Mouse (Mus musculus) adipocyte (in vitro differentiated cells): ENCODE results near the gene Tmem185b.
A peak's percentile ranks its signal among the peaks of the same experiment; 100 is the strongest.

Experiments
- DNase-seq: peaks from one replicate; pipeline ENCODE4 v3.0.0-alpha.2; 2016; ENCODE audit warnings: low spot score

The Tmem185b gene

DNA sequence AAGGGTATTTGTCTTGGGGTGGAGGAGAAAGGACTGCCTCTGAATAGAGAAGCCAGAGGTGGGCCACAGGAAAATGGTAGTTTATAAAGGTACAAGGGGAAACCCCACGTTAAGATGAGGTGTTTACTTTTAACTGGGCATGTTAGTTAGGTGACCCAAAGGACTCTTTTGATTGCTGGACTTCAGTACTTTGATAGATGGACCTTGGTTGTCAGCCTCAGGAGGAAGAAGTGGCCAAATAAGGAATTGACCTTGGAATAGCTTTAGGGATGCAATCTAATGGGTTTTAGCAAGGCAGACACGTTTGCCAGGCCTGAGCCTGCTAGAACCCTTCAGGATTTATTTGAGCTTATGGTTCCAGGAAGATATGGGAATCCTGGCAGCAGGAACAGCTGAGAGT is 13.3 kb downstream of the Tmem185b start:
- DNase-seq, result no peak

DNA sequence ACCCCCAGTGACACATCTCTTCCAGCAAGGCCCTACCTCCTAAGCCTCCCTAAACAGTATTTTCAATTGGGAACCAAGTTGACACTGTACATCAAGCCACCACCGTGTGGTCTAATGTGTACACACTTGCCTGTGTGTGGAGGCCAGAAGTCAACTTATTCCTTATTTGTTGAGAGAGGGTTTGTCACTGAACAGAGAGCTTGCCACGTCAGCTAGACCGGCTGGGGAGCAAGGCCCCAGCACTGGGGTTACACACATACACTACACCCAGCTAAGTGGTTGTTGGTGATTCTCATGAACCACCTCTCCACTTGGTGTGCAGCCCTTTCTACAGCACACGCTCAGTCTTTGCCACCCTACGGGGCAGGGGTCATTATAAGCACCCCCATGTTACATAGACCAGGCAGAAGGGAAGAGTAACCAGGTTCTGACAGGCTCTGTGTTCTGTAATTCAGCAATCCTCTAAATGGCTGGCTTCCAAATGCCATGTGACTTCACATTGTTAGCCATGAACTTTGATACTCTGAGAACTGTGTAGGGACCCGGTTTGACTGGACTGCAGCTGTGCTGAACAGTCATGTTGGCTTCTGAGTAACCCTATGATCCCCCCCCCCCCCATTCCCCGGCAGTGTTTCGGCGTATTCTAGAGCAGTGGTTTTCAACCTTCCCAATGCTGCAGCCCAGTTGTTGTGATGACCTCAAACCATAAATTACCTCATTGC is 15.0 kb downstream of the Tmem185b start:
- DNase-seq, result peak; percentile 92

DNA sequence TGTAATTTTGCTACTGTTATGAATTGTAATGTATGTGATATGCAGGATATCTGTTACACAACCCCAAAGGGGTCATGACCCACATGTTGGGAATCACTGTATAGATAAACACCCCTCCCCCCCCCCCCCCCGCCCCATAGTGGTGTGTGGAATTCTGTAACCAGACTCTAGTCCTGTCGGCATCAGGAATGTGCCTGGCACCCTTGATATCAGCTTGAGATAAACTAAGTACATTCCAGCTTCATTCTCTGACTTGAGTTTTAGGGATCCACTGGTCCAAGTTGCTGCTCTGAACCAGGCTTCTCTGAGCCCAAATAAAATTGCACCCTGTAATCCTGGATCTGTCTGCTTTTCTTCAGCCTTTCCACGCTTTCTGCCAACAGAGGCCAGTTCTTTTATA is 15.6 kb downstream of the Tmem185b start:
- DNase-seq, result no peak

DNA sequence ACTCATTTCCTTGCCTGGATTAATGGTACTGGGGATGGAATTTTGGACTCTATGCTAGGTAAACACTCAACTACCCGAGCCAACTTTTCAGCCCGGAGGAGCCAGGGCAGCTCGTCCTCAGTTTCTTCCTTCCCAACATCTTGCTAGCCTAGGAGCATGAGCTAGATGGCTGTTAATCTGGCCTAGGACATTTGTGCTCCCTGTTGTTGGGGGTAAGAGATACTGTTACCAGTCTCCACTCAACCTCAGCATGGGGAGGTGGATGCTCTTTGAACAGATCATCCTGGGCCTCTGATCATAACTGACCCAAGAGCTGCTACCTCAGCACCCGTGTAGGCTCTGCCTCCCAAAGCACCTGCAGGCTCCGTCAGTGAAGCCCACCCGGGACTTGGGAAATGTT is 17.4 kb downstream of the Tmem185b start:
- DNase-seq, result no peak

DNA sequence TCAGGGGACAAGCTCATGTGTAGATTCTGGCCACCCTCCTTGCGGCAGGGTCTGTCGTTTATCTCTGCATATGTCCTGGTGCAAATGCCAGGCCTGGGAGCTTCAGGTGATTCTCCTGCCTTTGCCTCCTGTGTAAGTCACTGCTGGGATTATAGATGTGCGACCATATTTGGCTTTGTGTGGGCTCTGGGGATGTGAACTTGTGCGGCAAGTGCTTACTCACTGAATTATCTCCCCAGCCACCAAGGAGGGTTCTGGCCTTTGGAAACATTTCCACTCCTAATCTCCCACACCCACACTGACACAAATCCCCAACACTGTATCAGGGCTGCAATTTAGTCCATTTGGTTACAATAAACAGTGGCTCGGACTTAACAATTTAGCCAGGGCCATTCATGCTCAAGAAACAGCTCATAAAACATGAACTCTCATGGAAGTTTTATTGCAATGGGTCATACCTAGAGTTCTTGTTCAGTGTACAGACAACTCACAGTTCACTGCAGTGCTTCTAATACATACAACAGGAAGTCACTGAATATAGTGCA is 18.7 kb downstream of the Tmem185b start:
- DNase-seq, result no peak

DNA sequence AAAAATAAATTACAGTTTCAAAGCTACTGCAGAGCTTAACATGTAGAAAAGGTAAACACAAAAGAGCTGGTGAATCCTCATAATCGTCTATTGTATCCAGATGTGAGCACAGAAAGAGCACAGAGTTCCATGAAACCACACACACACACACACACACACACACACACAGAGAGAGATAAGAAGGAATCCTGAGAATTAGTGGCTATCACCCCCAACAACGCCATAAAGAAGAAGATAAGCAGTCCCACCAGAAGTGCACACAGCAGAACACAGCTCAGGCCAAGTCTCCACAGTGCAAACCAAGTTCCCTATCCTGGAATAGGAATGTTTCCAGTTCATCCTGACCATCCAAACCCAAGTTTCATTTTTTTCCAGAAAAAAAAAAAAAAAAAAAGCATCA is 19.2 kb downstream of the Tmem185b start:
- no peak for DNase-seq

DNA sequence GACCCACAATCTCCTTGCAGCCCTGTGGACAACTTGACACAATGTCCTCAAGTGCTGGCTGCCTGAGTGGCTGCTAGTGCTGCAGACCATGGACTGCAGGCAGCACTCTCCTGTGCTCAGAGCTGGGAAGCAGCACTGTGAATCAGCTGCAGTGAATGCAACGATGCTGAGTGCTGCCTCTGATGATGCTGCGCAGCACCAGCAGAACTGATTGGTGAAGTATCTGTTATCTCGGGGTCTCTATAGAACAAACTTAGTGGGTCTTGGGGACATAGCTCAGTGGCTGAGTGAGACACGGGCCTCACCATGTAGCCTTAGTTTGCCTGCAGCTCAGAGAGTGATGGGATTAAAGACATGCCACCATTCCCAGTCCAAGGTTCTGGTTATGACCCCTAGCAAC is 19.7 kb downstream of the Tmem185b start:
- DNase-seq, result no peak

DNA sequence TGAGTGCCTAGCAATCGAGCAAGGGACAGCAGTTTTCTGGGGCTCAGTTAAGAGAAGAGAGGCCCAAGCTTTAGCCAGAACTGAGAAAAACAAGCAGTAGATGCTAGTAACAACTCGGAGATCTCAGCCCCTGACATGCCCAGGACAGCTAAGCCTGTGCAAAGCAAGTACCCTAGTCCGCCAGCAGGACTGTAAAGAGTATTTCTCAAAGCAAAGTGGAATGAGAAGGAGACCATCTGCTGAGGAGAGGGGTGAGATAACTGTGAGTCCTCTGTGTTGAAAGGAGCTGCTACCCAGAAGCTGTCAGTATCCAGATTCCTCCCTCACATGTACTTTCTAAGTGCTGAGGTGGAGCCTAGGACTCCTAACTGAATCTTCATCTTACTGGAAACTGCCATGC is 20.5 kb downstream of the Tmem185b start:
- DNase-seq, result no peak

DNA sequence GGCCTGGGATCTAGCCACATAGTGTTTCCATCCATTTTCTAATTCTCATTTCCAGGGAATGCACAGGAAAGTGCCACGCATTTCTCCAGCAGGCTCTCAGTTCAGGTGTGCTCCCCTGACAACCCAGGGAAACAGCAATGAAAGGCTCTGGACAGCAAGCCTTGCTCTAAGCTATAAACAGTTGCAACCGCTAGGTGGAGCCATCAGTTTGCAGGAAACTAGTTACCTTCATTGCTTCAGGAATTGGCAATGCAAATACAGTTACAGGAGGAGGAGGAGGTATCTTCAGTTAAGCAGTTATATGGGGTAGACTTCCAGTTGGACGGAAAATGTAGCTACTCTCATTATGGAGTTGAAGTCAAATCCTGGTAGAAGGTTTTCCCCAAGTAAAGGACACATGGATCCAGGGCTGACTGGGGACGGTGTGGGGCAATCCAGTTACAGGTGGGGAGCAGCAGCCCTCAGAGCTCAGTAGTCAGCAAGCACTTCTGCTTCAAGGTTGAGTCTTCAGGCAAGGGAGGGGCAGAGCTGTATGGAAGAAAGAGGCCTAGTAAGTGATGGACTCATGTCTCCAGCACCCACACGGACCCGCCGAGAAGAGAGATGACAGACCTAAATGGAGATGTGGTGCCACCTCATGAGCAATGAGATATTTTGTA is 22.8 kb downstream of the Tmem185b start:
- peak; percentile 89 for DNase-seq

DNA sequence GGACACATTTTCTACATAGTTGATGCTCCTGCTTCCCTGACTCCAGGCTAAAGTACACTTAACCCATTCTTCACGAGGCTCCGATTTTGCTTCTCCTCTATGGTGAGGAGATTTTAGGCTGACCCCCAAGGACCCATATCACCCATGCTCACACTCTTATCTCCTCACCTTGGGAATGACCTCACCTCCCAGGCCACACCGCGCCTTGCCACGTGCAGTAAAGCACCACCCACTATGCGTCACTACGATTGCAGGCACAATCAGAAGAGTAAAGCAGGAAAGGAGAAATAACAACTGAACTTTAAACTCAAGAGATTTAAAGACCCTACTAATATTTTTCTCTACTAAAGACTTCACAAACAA is 23.3 kb downstream of the Tmem185b start:
- DNase-seq, result no peak

DNA sequence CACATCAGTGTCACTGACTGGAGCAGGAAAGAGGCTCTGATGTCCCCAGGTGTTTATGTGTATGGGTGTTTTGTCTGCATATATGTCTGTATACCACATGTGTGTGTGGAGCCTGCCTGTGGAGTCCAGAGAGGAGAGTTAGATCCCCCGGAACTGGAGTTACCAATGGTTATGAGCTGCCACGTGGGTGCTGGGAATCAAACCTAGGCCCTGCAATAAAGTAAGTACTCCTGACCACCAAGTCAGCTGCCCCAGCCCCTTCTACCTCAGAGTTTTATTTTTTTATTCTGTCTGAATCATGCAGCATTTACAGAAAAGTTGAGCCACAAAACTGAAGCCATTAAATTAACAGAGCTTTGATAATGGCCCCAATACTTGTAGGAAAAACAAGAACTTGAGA is 24.1 kb downstream of the Tmem185b start:
- DNase-seq, result no peak

DNA sequence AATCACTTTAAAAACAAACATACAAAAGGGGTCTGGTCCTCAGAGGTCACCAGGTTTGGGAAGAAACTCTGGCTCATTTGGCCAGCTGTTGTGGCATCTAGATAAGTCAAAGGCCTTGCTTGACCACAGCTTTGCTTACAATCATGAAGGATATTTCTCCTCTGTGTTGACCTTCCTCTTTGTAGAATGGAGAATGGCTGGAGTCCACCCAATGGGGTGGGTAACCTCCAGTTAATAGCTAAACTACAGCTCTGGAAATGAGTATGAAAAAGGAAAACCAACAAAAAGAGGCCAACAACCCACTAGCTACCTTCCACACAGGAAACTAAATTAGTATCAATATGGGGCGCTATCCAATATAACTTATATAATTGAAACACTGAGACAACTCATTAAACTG is 25.7 kb downstream of the Tmem185b start:
- no peak for DNase-seq

DNA sequence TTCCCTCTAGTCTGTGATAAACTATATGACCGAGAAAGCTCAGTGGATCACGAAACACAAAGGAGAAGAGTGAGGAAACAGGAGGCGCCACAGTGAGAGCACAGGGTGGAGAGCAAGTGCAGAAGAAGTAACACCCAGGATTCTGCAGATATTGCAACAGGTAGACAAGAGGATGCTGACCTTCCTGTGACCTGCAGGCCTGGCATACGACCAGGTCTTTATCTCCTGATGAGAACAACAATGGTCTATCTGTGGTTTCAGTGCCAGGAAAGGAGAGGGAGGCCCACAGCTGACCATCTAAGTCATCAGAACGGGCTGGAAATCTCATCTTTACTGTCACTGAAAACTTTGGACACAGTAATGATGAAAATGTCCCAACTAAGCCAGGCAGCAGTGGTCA is 29.7 kb downstream of the Tmem185b start:
- no peak for DNase-seq

DNA sequence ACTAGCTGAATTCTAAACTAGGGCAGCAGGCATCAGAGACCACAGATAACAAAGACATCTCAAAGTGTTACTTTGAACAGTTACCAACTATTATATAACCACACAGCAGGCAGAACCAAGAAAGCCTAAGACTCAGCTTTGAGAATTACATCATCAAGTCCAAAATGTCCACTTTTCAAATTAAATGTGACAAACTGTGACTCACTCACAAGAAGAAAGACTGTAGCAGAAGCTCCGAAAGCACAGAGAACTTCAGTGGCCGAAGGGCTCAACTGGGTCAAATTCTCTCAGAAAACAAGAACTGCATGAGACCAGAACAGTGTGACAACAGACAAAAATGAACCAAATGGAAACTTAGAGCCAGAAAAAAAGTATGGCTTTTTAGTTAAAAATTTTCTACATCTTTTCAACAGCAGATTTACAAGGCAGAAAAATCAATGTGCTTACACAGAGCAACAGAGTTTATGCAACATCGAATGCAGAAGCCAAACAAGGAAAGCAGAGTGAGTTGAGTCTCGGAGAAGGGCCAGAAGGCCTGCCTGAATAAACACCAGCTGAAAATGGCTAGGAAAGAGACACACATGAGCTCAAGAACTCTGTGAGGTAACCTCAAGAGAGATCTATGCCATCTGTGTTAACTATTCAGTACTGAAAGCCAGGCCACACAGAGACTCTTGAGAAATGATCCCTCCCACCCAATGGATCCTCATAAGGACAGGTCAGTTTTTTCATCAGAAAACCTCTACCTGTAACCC is 31.9 kb downstream of the Tmem185b start:
- peak; percentile 78 for DNase-seq

DNA sequence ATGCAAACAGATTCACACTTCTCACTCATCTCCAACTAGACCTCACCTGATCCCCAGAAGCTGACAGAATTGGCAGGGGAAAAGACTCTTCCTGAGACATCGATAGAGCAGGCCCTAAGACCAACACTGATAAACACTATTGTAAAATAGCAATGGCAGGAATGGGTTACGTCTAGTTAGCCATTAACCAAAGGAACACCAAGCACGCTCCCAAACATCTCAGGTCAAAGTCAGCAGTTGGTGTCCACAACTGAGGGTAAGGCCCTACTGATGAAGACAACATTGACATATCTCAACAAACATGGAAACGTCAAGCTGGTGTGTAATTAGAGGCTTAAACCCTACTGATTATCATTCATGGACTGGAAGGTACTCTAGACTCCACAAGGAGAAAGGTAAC is 39.6 kb downstream of the Tmem185b start:
- DNase-seq, result no peak

DNA sequence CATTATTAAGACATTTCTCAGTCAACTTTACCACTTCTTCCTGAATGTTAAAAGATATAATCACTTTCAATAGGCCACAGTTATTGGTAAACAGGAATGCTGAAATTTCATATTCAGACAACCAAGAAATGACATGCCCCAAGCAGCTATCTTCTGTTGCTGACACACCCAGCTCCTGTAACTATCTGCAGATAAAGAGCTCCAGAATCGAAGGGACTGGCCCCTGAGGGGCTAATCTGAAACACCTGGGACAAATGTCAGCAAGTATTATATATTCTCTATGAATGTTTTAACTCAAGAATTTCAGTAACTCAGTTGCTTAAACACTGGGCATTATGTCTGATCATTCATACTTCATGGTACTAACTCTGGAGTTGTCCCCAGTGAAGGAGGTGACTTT is 44.2 kb downstream of the Tmem185b start:
- DNase-seq, result no peak
